Mouse (Mus musculus) liver, embryonic 14.5 days (tissue): ENCODE results near the gene Mindy4.

Experiments used
- CTCF ChIP-seq: IDR thresholded peaks from 2 replicates; pipeline ENCODE4 v1.5.1; 2016; ENCODE audit warnings: antibody characterized with exemption, low read depth, control low read depth
- EP300 ChIP-seq: IDR thresholded peaks from 2 replicates; pipeline ENCODE4 v1.6.1; 2016; ENCODE audit warnings: antibody characterized with exemption, low read depth

DNA sequence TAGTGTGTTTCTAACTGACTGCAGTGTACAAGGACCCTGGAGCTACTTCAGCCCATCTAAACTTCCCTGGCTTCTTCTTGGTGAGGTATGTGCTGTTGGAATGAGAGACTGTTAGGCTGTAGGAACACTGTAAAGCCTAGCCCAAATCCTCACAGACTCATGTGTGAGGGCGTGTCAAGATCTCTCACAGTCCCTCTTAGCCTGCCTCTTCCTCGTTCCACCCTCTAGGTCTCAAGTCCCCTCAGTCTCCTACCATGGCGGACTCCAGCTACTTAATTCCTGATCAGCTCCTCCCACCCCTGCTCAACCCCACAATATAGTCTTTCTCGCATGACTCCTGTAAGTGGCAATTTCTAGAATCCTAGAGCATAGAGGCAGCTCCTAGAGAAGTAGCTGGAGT is 146.0 kb downstream of the Mindy4 start:
- TF ChIP-seq CTCF (no peak), EP300 (no peak)
